Mouse (Mus musculus) c-Kit-positive CD71-positive TER-119-negative erythroid progenitor cells, embryonic 14.5 days (primary cell): Measurements from ENCODE around the gene Mip.
"Not testable (repeated sequence)": the region's sequence is repeated elsewhere in the genome, so short reads cannot be mapped to it uniquely, and the experiment has no call there.

Source experiments
- DNase-seq: peaks from one replicate; pipeline ENCODE4 v3.0.0-alpha.2; 2013; ENCODE audit warnings: low read depth

Mip gene

DNA sequence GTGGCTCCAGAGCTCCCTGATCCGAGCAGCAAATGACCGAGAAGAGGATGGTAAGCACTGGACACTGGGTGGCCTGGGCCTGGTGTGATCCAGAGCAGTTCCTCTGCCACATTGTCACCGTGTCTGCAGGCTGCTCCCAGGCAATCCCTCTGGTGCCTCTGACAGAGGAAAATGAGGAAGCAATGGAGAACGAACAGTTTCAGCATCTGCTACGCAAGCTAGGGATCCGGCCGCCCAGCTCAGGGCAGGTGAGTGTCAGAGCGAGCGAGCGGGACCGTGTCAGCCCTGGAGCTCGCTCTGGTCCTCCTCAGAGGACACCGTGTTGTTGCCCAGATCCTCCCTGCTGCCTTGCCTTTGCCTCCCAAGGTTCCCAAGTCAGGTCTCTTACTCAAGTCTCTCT is 24.9 kb downstream of the Mip start:
- no peak for DNase-seq

DNA sequence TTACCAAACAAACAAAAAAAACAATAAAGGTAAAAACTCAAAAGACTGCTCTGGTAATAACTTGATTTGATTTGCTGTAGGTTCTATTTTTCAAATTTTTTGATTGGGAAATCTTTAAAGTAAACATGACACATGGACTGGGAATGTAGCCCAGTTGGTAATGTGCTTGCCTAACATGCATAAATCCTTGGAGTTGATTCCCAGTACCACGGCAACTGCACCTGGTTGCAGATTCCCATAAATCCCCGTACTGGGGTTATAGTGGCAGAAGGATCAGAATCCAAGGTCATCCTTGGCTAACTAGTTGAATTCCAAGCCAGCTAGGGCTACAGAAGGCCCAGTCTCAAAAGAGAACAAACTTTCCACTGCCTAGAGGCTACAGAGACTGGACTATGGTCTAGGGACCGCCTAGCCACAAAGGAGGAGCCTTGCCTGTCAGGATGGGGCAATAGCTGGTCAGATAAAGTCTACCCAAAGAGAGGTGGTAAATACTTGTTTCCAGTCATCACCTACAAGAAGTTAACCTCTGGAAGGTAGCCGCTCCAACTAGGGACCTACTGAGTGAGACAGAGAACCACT is 28.1 kb downstream of the Mip start, which contains the start of gene Apon:
Apon (plus strand) TSS at position 420 of the 579 bp plus-strand sequence.
- no peak for DNase-seq

DNA sequence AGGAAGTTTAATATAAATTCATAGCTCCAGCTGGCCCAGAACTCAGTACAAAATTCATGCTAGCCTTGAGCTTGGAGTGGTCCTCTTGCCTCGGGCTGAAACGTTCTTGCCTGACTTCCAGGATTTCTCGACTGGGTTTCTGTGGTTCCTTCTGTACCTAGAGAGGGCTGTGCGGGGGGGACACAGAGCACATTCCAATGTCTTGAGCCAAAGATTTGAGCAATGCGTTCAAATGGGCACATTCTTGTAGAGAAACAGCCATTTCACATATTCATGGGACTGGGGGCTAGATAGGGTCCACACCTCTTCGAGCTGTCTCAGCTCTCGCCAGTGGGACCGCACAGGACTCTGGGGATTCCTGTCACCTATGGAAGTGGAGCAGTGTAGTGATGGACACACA is 30.3 kb downstream of the Mip start:
- no peak for DNase-seq

DNA sequence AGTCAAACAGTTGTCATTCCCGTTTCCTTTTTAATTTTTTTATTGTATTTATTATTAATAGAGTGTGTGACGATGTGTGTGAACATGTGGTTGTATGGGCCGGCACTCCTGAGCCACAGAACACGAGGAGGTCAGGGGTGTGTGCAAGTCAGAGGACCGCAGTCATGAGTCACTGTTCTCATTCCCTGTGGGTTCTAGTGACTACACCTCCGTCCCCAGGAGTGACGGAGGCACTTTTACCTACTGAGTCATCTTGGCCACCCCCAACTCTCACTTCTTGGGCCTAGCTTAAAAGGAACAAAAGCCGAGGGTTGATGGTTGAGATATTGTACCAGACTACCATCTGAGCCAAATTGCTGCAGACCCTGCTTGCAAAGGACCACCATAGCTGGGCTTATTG is 30.7 kb downstream of the Mip start:
- no peak for DNase-seq

DNA sequence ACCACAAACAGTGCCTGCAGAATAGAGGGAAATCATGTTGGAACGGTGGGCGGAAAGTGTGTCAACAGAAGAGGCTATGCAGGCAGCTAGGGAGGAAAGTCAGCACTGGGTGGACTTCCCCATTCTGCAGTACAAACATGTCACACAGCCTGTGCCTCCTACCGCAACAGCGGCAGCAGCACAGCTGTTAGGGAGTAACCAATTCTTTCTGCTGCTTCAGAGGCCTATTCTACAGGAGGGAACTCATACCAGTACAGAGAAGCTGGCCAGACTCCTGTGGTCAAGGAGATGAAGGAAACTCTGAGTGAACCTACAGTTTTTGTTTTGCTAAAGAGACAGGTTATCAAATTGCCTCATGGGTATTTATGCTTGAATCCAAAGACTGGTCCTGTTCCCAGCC is 33.3 kb downstream of the Mip start:
- no peak for DNase-seq

DNA sequence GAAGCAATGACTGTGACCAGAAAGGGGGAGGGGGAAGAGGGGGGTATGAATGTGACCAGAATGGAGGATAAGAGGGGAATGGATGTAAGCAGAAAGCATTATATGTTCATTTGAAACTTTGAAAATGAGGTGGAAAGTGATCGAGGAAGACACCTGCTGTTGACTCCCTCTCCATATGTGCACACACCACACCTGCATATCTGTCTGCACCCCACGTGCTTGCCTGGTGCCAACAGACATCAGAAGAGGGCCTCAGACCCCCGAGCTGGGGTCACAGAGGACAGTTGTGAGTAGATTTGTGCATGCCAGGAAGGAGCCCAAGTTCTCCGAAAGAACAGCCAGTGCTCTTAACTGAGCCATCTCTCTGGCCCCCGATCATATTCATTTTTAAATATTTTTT is 34.3 kb downstream of the Mip start:
- DNase-seq = no peak

DNA sequence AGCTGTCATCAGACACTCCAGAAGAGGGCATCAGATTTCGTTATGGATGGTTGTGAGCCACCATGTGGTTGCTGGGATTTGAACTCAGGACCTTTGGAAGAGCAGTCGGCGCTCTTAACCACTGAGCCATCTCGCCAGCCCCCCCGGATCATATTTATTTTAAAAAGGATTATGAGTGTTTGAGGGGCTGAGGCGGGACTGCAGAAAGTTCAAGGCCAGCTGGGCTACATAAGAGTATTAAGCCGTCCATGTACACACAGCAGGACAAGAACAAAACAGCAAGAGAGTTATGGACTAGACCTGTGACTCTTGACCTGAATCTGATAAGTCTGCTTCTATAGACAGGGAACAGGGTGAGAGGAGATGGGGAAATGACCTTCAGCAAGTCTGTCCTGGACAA is 34.7 kb downstream of the Mip start:
- DNase-seq = not testable (repeated sequence)

DNA sequence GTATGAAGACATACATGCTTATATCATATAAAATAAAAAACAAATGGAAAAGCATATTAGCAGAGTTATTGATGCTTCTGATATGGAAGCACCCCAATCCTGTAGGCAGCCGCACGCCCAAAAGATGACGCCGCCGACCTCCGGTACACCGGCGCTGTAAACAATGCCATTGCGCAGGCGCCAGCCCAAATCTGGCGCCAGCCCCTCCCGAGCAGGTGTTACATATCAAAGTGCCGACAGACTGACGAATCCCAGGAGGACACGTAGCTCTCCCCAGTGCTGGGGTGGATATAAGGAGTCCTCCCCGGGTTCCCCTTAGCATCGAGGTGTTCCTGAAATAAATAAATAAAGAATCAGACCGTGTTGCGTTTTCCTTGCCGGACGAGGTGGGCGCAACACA is 36.7 kb downstream of the Mip start:
- no peak for DNase-seq

DNA sequence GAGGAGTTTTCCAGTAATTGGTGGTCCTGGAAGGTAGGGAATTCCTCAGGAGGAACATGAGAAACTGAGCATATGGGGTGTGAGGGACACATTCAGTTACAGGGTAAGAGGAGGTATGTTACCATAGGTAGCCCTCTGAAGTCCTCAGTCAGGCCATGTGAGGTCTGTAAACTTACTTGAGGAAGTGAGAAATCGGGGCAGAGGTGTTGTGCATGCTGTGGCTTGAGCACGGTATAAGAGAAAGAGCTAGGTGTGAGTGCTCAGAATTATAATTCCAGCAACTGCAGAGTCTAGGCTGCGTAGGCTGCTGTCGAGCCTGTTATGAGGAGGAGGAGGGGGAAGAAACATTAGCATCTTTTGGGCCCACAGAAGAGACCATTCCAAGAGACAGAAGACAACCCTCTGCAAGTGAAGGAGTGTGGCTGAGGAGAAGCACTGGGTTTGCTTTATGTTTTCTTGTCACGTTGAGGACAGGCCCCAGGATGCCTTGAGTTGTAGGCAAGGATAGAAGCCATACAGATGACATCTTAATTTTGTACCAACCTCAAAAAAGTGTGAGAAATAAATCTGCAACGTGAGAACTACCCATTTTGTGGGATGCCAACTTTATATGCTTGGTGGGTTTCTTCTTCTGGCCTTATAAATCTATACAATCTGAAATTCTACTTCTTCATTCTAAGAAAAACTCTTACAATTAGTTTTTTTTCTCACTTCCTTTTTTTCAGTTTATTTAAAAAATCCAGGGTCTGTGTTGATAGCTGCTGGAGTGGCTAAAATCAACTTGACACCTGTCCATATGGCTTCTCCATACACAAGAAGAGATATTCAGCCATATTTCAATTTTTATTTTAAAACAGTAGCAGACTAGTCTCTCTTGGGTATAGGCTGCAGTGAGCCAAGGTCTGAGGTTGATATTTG is 38.0 kb downstream of the Mip start:
- no peak for DNase-seq

DNA sequence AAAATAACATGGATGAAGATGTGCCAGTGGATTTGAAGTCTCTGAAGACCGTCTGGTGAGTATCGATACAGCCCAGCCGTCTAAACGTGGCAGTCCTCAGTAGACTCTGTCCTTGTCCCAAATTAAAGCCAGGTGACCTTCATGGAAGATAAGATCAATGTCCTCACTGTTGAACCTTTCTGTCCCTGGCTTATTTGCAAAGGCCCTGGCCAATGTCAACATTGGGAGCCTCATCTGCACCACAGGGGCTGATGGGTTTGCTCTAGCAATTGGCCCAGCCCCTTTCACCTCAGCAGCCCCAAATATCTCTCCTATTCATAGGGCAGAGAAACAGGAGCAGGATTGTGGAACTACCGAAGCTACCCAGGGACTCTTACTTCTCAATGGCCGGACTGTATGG is 42.7 kb downstream of the Mip start, which contains the start of gene Apof:
Apof (plus strand) TSS at position 301 of the 400 bp plus-strand sequence.
- DNase-seq = no peak

DNA sequence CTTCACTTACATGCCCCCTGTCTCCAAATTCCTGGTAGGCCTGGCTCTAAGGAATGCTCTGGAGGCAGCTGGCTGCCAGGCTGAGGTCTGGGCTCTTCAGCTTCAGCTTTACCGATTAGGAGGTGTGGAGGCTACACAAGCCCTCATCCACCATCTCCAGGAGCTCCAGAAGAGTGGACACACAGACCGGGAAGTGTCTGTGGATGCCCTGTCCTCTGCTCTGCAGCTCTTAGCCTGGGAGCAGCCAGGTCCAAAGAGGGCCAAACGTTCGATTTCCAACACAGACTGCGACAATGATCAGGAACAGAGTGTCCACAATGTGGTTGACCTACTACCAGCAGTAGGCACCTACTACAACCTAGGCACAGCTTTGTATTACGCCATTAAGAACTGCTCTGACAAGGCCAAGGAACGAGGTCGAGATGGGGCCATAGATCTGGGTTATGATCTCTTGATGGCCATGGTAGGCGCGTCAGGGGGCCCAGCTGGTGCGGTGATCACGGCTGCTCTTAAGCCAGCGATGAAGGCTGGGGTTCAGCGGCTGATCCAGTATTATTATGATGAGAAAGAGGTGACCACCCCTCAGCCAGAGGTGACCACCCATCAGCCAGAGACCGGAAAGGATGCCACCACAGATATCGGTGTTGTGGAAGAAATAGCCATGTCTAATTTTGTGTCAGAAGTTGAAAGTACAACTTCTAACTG is 43.7 kb downstream of the Mip start:
- no peak for DNase-seq

DNA sequence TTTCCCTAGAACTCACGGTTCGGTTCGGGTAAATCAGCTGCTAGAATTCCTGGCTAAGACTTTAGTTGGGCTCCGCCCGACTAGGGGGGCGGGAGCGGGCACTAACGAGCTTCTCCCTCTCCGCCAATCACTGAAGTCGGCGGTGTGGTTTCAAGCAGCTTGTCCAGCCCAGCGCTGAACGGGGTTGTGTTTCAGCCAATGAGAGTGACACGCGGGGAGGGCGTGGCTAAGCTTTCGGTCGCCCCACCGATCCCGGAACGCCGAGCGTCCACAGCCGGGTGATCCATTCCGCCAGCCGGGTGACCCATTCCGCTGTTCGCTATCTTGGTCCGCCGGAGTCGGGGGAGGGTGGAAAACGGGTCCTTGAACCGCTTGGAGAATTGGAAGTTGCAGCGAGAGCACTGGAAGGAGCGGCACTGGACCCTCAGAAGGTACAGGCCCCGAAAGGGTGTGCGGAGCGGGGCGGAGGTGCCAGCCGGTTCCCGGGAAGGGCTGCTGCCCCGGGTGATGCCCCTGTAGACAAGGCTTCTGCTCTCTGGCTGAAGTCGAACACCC is 44.7 kb downstream of the Mip start, which contains the start of gene Stat2:
Stat2 (plus strand) TSS at position 273 of the 555 bp plus-strand sequence.
- peak; percentile 98 for DNase-seq

DNA sequence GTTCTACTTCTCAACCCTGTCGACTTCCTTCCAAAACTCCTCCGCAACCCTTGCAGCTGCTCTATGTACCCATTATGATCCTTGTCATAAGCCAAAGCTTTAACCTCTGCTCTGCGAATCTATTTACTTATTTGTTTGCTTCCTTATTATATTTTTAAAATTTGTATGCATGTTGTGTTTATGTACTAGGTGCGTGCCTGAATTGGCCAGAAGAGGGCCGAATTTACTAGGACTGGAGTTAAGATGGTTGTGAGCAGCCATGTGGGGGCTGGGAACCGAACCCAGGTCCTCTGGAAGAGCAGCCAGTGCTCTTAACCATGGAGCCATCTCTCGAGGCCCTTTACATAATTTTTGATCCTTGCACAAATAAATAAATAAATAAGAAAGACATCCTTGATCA is 45.2 kb downstream of the Mip start:
- no peak for DNase-seq

DNA sequence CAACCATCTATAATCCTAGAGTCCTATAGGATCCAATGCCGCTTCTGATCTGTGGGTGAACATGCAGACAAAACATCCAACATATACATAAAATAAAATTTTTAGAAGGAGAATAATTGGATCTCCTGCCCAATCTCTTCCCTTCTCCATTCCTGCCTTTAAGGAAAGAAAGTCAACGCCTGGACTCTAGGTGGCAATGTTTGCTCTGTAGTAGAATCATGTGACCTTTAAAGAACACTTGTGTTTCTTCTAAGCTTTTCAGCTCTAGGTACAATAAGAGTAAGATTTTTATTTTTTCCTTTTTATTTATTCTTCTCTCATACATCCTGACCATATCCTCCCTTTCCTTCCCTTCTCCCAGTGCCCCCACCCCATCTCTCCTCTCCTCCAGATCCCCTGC is 46.2 kb downstream of the Mip start:
- peak; percentile 37 for DNase-seq

DNA sequence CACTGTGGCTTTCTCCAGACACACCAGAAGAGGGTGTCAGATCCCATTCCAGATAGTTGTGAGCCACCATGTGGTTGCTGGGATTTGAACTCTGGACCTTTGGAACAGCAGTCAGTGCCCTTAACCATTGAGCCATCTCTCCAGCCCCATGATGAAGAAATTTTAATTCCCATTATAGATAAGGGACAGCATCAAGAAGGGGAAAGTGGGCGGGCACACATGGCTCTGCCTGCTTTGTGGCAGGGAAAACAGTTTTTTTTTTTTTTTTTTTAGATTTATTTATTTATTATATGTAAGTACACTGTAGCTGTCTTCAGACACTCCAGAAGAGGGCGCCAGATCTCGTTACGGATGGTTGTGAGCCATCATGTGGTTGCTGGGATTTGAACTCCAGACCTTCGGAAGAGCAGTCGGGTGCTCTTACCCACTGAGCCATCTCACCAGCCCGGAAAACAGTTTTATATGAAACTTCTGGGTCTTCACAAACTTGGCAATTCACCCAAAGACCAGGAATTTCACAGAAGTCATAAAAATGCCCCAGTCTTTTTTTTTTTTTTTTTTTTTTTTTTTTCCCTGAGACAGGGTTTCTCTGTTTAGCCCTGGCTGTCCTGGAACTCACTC is 47.3 kb downstream of the Mip start:
- not testable (repeated sequence) for DNase-seq

DNA sequence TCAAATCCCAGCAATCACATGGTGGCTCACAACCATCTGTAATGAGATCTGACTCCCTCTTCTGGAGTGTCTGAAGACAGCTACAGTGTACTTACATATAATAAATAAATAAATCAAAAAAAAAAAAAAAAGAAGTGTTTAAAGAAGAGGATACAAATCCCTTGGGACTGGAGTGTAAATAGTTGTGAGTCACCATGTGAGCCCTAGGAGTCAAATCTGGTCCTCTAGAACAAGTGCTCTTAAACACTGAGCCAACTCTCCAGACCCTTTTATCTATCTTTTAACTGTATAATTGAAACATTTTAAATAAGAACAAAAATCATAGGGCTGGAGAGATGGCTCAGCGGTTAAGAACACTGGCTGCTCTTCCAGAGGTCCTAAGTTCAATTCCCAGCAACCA is 49.7 kb downstream of the Mip start:
- DNase-seq = not testable (repeated sequence)

DNA sequence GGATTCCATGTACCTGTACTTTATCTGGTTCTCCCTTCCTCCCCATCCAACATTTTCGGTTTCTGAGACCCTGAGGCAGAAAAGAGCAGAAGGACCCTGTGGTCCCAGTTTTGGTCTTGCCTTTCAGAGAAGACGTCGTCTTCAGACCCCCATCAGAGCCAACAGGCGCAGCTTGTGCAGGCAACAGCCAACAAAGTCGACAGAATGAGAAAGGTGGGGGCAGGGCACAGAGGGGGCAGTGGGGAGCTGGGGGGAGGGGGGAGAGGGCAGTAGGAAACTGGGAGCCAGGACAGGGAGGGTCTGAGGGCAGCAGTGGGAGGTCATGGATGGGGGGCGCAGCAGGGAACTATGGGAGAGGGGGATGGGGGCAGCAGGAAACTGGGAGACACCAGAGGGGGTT is 52.5 kb downstream of the Mip start:
- no peak for DNase-seq

DNA sequence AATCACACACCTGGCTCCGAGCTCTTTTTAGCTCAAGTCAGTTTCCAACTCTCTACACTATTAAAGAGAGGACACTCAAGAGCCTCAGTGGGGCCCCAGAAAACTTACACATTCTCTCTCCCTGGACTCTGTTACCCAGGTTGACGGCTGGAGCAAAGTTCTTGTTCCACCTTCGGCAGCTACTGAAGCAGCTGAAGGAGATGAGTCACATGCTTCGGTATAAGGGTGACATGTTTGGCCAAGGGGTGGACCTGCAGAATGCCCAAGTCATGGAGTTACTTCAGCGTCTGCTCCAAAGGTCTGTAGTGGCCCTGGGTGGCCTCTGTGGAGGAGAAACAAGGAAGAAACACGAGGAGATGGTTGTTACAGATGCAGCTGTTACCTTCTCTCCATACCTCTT is 55.3 kb downstream of the Mip start:
- no peak for DNase-seq
